Mouse (Mus musculus) kidney, adult 2 months (tissue): ENCODE data around the gene Ptpn11.
"Not testable (repeated sequence)": the region's sequence is repeated elsewhere in the genome, so short reads cannot be mapped to it uniquely, and the experiment has no call there.

Source experiments
- CTCF ChIP-seq: fragments of 200-500 bp; conservative IDR thresholded peaks from 2 replicates; pipeline ENCODE4 v1.5.1; 2011; ENCODE audit warnings: low read depth, mild to moderate bottlenecking, control low read depth, low read length, moderate library complexity, mixed read lengths; ENCODE audit not compliant: insufficient read depth, insufficient read length
- POLR2A ChIP-seq: fragments of 200-500 bp; IDR thresholded peaks from one replicate; pipeline ENCODE4 v1.6.1; 2011; ENCODE audit warnings: low read depth, low read length, control low read depth

DNA sequence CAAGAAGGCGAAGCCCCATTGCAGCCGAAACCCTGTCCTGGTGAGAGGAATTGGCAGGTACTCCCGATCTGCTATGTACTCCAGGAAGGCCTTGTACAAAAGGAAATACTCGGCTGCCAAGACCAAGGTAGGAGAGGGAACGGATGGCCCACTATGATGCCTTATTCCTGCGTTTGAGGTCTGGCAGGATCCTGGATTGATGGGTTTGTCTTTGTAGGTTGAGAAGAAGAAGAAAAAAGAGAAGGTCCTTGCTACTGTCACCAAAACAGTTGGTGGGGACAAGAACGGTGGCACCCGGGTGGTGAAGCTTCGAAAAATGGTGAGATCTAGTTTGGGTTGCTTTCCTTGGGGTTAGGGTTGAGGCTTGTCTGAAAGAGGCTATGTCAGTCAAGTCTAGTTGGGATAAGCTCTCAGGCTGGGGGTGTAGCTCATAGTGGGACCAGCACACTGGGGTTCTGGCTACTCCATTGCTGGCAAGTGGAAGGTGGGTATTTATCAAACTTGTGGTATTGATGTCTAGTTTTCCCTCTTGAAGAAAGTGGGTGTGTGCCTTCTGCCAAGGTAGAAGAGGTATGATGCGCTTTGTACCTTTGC lies 14.4 kb upstream of the Ptpn11 start:
- not testable (repeated sequence) for TF ChIP-seq POLR2A, CTCF
